Mouse (Mus musculus) lung, adult 2 months (tissue): ENCODE results near the gene 4930519P11Rik. TPM values are rescaled to one million over a fixed set of nuclear protein-coding genes. Genes with fewer than 3 reads are reported as not detected.

Experiments
- DNase-seq: peaks from one replicate; pipeline ENCODE4 v3.0.0; 2022
- H3K4me1 ChIP-seq: fragments of 200-500 bp; 2 replicates; pipeline ENCODE4 v1.6.1; 2011; ENCODE audit warnings: low read length; ENCODE audit not compliant: control insufficient read depth, insufficient read depth
- H3K4me3 ChIP-seq: fragments of 200-500 bp; replicated peaks from 2 replicates; pipeline ENCODE3; 2011; ENCODE audit warnings: low read depth, mild to moderate bottlenecking, control low read depth, low read length; ENCODE audit errors: extremely low read depth
- CTCF ChIP-seq: fragments of 200-500 bp; IDR thresholded peaks from 2 replicates; pipeline ENCODE4 v1.5.1; 2011; ENCODE audit warnings: mild to moderate bottlenecking, low read length, control low read depth; ENCODE audit not compliant: insufficient read depth
- POLR2A ChIP-seq: fragments of 200-500 bp; IDR thresholded peaks from 2 replicates; pipeline ENCODE4 v1.6.1; 2011; ENCODE audit warnings: low read depth, mild to moderate bottlenecking, control low read depth, low read length, borderline replicate concordance; ENCODE audit errors: extremely low read depth
- WGBS: fragments of 180-500 bp; shearing (Covaris S2); methylation state at CpG from one replicate; pipeline ENCODE4 v1.1.7; 2018; 5-methylcytosine and 5-hydroxymethylcytosine counted together
- polyA plus RNA-seq: library from polyadenylated mRNA; depleted of rRNA; stranded (reverse); fragments of >200 nt; gene quantifications from 2 replicates; pipeline ENCODE4 v1.2.3, GENCODE M21; 2012

The 4930519P11Rik gene
- polyA plus RNA-seq, 1 experiment: 0.53 TPM

GRCm38 (mm10) chr2:154650404-154650803 is 37.2 kb upstream of the 4930519P11Rik start:
- no peak for DNase-seq
- no peaks in the 10 kb centered on the region for H3K4me1 ChIP-seq
- 73% methylated on average over 3 of the region's 3 CpGs for WGBS
- H3K4me3 ChIP-seq: no peak overlapping the region
- TF ChIP-seq POLR2A: no peak
- TF ChIP-seq CTCF: no peak

- Histone ChIP-seq H3K4me1 (no peaks in the 10 kb centered on the region), H3K4me3 (no peak overlapping the region)
- TF ChIP-seq CTCF (peak; percentile 69), POLR2A (no peak)
- 34% methylated on average over 3 of the region's 3 CpGs for WGBS
- DNase-seq: no peak
These were observed 34.8 kb upstream of the 4930519P11Rik start for GRCm38 (mm10) chr2:154648086-154648485.

GRCm38 (mm10) chr2:154646634-154647033 is 33.4 kb upstream of the 4930519P11Rik start:
- WGBS: 78% methylated on average over 5 of the region's 5 CpGs
- DNase-seq: no peak
- Histone ChIP-seq H3K4me3 (no peak overlapping the region), H3K4me1 (no peaks in the 10 kb centered on the region)
- TF ChIP-seq POLR2A (no peak), CTCF (peak; percentile 29; the same call in 1 of the 2 replicates)

GRCm38 (mm10) chr2:154642712-154643385 is 29.6 kb upstream of the 4930519P11Rik start:
- Histone ChIP-seq H3K4me1 (no peaks in the 10 kb centered on the region), H3K4me3 (no peak overlapping the region)
- 78% methylated on average over 6 of the region's 6 CpGs for WGBS
- DNase-seq: no peak
- no peak for TF ChIP-seq CTCF
- no peak for TF ChIP-seq POLR2A

- H3K4me1 ChIP-seq: no peaks in the 10 kb centered on the region
- 66% methylated on average over 9 of the region's 9 CpGs for WGBS
- no peak overlapping the region for H3K4me3 ChIP-seq
- TF ChIP-seq CTCF (no peak), POLR2A (no peak)
- DNase-seq: no peak
These were observed 28.8 kb upstream of the 4930519P11Rik start for GRCm38 (mm10) chr2:154642005-154642459.

GRCm38 (mm10) chr2:154641176-154641575 is 27.9 kb upstream of the 4930519P11Rik start:
- Histone ChIP-seq H3K4me3 (no peak overlapping the region), H3K4me1 (no peaks in the 10 kb centered on the region)
- DNase-seq: peak; percentile 46
- 71% methylated on average over 8 of the region's 8 CpGs for WGBS
- TF ChIP-seq POLR2A (no peak), CTCF (no peak)

GRCm38 (mm10) chr2:154639115-154639514 is 25.9 kb upstream of the 4930519P11Rik start:
- TF ChIP-seq CTCF: no peak
- no peak for TF ChIP-seq POLR2A
- no peak for DNase-seq
- Histone ChIP-seq H3K4me3 (no peak overlapping the region), H3K4me1 (no peaks in the 10 kb centered on the region)
- WGBS: 85% methylated on average over 4 of the region's 4 CpGs

- Histone ChIP-seq H3K4me1 (no peaks in the 10 kb centered on the region), H3K4me3 (no peak overlapping the region)
- TF ChIP-seq POLR2A (no peak), CTCF (0 out of 2 replicates have a peak, but pooled peaks have one; percentile 4)
- 93% methylated on average over 3 of the region's 3 CpGs for WGBS
- no peak for DNase-seq
These were observed 25.3 kb upstream of the 4930519P11Rik start for GRCm38 (mm10) chr2:154638521-154638920.

GRCm38 (mm10) chr2:154635826-154636225 is 22.6 kb upstream of the 4930519P11Rik start:
- no peak overlapping the region for H3K4me3 ChIP-seq
- TF ChIP-seq CTCF (no peak), POLR2A (no peak)
- DNase-seq: no peak
- H3K4me1 ChIP-seq: no peaks in the 10 kb centered on the region
- 94% methylated on average over 2 of the region's 2 CpGs for WGBS

- TF ChIP-seq POLR2A (no peak), CTCF (no peak)
- Histone ChIP-seq H3K4me1 (no peaks in the 10 kb centered on the region), H3K4me3 (no peak overlapping the region)
- 90% methylated on average over 9 of the region's 9 CpGs for WGBS
- DNase-seq: no peak
These were observed 20.8 kb upstream of the 4930519P11Rik start for GRCm38 (mm10) chr2:154633876-154634644.
